Mouse (Mus musculus) adrenal gland, postnatal 10 days (tissue): ENCODE data around the gene Milr1. TPM values are rescaled to one million over a fixed set of nuclear protein-coding genes. Genes with fewer than 3 reads are reported as not detected.

Experiments
- DNase-seq: peaks from one replicate; pipeline ENCODE4 v3.0.0; 2021; ENCODE audit warnings: mixed read lengths
- microRNA-seq: library from miRNA; unstranded; fragments of <30 nt; microRNA quantifications from one replicate; pipeline ENCODE4 v1.2.0, GENCODE M21; 2021
- total RNA-seq, 2 experiments: library from RNA; stranded (reverse); gene quantifications; 2 replicates each; pipeline ENCODE4 v1.2.3; 2021

The Milr1 gene
- total RNA-seq, 2 experiments from 2014 or later = 1.1 to 1.6 TPM

- no peak for DNase-seq
Observed at GRCm38 (mm10) chr11:106812410-106813136, 61.5 kb downstream of the Milr1 start.

DNA sequence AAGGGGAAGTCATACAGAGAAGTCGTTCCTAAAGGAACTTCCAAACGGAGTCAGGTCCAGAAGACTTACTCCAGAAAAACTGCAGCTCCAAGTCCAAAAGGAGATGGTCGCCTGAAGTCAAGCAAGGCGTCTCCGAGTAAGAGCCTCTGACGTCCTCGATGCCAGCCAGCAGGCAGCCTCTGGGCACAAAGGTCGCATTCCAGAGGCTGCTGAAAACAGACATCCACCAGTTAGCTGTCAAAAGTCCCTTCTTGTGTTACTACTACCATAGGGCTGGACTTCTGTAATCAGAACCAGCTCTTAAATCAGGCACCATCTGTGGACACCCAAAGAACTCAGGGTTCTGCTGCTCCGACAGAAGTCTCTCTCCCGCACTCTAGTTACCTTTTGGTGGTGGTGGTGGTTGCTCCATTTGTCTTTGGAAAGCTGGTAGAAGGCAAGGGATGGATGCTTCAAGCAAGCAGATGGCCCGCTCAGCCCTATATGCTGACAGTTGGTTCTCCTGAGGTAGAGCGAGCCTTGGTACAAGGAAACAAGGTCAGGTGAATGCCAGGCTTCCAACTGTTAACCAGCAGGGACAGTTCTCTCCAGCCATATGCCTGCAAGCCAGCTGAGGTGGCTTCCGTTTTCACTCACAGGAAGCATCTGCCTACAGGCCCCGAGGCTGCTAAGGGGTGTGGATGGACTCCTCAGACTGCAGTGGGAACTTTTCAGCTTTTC is 63.7 kb downstream of the Milr1 start:
- no peak for DNase-seq

- no peak for DNase-seq
Observed at GRCm38 (mm10) chr11:106815331-106815730, 64.3 kb downstream of the Milr1 start.

DNA sequence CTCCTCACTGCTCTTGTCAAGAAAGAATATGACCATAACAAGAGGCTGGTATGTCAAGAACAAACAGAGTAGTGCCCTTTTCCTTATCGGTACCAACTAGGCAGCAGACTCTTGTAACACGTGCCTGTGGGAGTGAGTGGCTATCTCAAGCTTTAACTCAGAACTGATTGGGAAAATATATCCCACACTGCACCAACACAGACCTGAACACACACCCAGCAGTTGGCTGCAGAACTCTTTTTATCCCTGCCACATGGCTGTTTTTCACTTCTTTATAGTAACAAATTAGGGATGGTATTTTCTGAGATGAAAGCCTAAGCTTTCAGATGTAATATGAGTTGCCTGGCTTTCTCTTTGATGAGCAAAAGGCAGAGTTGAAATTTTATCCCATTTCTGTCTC is 64.7 kb downstream of the Milr1 start:
- DNase-seq = no peak

DNA sequence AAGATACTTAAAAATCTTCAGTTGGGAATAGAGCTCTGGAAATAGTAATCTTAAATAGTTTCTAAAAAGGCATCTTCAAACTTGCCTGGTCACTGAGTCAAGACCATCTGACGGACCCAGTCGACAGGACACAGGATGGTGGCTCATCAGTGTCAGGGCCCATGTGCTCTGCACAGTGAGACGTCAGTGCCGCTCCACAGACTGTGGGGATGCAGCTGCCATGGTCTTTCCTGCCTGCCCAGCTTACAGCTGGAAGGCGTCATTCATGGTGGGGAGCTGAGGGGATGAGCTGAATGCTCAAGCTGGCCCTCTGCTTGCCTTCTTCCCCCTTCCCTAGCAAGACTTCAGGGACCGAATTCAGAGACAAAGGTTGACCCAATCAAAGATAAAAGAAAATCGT is 65.3 kb downstream of the Milr1 start:
- no peak for DNase-seq

GRCm38 (mm10) chr11:106817156-106817555 is 66.1 kb downstream of the Milr1 start:
- no peak for DNase-seq

DNA sequence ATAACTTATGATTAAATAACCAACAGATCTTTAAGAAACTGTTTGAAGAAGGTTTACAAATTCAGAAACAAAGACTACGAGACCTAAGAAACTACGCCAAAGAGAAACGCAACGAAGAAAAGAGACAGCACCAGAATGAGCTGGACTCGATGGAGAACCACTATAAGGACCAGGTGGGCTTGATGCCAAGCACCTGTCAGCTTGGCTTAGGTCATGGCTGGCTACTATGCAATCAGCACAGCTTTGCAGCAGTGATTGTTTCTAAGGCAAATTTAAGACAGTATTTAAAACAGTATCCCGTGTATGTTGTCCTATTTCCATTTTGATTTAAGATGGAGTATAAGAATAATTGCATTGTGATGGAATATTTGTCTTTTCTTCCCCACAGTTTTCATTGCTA is 66.8 kb downstream of the Milr1 start:
- no peak for DNase-seq

GRCm38 (mm10) chr11:106818341-106818740 is 67.3 kb downstream of the Milr1 start:
- peak; percentile 24 for DNase-seq

Small RNA genes lying within 50 kb of the gene (microRNA-seq; reads per million reads assigned to microRNA genes)
- gene Gm25994 (not detected), gene Mir3064 (12.9 reads per million, percentile 22 among the genes with 10 or more reads in this experiment)

Other genes starting within 250 kb of the Milr1 start
- 10 to 100 TPM; 38.4 to 40.0 TPM for gene Tex2, start 137.8 kb upstream of the Milr1 start, total RNA-seq
- 100 to 1,000 TPM; 131 to 146 TPM for gene Pecam1, start 598 bp upstream of the Milr1 start, total RNA-seq
- gene Polg2, start 28.3 kb downstream of the Milr1 start, total RNA-seq = 1 to 10 TPM; 6.5 to 8.5 TPM
- 100 to 1,000 TPM; 611 to 691 TPM for gene Ddx5, start 38.0 kb downstream of the Milr1 start, total RNA-seq
- 10 to 100 TPM in 1 of 2 experiments, 1 to 10 TPM in 1; 6.2 to 13.0 TPM for gene Cep95, start 38.0 kb downstream of the Milr1 start, total RNA-seq
- 10 to 100 TPM; 37.5 to 37.9 TPM for gene Smurf2, start 169.5 kb downstream of the Milr1 start, total RNA-seq
- 10 to 100 TPM; 45.3 to 46.7 TPM for gene Kpna2, start 248.3 kb downstream of the Milr1 start, total RNA-seq